Mouse (Mus musculus): ENCODE measurements at regions not wholly inside any gene's neighbourhood (a gene's known extent, or its start where the extent isn't known, plus 50 kb on each side); places are given as distances from the start of the nearest gene placed in this dataset.

DNA sequence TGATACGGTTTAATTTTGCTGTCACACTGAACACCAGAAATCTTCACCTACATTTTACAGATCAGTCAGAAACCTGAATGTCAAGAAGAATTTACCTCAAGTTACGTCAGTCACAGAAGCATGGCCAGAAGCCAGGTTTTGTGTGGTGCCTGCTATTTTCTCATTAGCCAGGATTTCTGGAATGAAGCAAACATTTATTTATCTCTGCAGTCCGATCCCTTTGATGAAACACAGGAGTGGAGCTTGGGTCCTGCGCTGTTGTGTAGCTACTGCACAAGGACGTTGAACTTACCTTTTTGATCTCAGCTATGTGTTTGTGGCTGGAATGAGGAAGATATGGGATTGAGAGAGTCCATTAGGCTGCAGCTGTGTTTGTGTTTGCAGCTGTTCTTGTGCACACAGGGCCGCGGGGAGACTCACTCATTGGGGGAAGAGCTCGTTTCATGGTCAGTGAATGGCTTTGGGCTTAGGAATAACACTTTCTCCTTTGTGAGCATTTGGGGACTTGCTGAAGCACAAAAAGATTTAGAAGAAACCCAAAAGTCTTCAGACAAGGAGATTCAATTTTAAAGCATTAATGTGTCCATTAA lies 318.2 kb downstream of the Gpat3 start:
- 57% methylated on average over 8 of the region's 8 CpGs for WGBS
- DNase-seq, result no peak

DNA sequence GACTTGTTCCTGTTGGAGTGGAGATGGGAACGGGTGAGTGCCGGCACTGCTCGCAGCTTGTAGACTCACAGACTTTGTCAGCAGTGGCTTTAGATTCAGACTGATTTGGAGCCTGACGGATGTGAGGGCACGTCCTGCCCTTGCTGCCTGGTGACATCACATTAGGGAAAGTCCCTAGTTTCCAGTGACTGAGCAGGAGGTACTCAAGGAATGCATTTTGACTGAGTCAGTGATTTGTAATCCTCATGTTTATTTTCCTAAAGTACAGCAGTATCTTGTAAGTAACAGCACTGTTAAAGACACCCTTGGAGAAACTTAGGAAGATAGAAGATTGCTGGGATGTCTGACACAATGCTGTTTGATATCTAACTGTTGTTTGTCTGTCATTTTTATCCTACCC lies 317.6 kb downstream of the Gpat3 start:
- TF ChIP-seq POLR2A (IDR thresholded peaks at IDR 0.05; ENCODE audit: borderline replicate concordance, insufficient read depth, low read length) (no peak), CTCF (IDR thresholded peaks at IDR 0.05; ENCODE audit: borderline replicate concordance, insufficient read depth, low read depth, low read length) (no peak)
- WGBS, result 56% methylated on average over 5 of the region's 5 CpGs
- H3K27me3 ChIP-seq (ENCODE audit: control insufficient read depth, insufficient read depth, low read length), result no peaks in the 10 kb centered on the region
- H3K4me3 ChIP-seq (replicated peaks; ENCODE audit: insufficient read depth, low read depth, low read length), result no peak overlapping the region
- no peak for DNase-seq
- H3K4me1 ChIP-seq (ENCODE audit: control insufficient read depth, insufficient read depth, low read length), result no peaks in the 10 kb centered on the region
- no peak overlapping the region for H3K27ac ChIP-seq (ENCODE audit: insufficient read depth, low read length)

More for the DNA sequence above, 318.2 kb downstream of the Gpat3 start:
- Histone ChIP-seq H3K27ac (ENCODE audit: insufficient read depth, low read length) (no peak overlapping the region), H3K27me3 (ENCODE audit: control insufficient read depth, insufficient read depth, low read length) (no peaks in the 10 kb centered on the region), H3K4me3 (replicated peaks; ENCODE audit: insufficient read depth, low read depth, low read length) (no peak overlapping the region), H3K4me1 (ENCODE audit: control insufficient read depth, insufficient read depth, low read length) (no peaks in the 10 kb centered on the region)
- TF ChIP-seq CTCF (IDR thresholded peaks at IDR 0.05; ENCODE audit: borderline replicate concordance, insufficient read depth, low read depth, low read length), result no peak
- TF ChIP-seq POLR2A (IDR thresholded peaks at IDR 0.05; ENCODE audit: borderline replicate concordance, insufficient read depth, low read length), result no peak

DNA sequence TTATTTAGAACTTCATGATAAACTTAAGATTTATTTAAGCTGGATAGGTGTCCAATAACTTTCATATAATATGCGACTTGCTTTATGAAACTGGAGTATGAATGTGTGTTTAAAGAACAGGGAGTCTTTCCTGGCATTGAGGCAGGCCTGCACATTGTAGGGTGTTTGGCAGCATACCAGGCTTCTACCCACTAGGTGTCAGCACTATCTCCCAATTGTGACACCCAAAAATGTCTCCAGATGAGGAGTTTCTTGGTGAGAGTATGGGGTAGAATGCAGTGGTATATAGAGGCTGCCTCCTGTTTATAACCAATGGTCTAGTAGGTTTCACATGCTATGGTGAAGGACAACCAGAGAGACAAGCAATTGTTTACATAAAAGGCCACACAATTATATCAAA lies 311.9 kb downstream of the Gpat3 start:
- DNase-seq, result no peak
- WGBS, result 58% methylated on average over 1 of the region's 1 CpGs
- no peak overlapping the region for H3K4me3 ChIP-seq (replicated peaks; ENCODE audit: insufficient read depth, low read depth, low read length)
- H3K27ac ChIP-seq (ENCODE audit: insufficient read depth, low read length), result no peak overlapping the region
- no peaks in the 10 kb centered on the region for H3K4me1 ChIP-seq (ENCODE audit: control insufficient read depth, insufficient read depth, low read length)
- TF ChIP-seq CTCF (IDR thresholded peaks at IDR 0.05; ENCODE audit: borderline replicate concordance, insufficient read depth, low read depth, low read length) (no peak), POLR2A (IDR thresholded peaks at IDR 0.05; ENCODE audit: borderline replicate concordance, insufficient read depth, low read length) (no peak)
- no peaks in the 10 kb centered on the region for H3K27me3 ChIP-seq (ENCODE audit: control insufficient read depth, insufficient read depth, low read length)

- 64% methylated on average over 3 of the region's 3 CpGs for WGBS
- TF ChIP-seq POLR2A (IDR thresholded peaks at IDR 0.05; ENCODE audit: borderline replicate concordance, insufficient read depth, low read length) (no peak), CTCF (IDR thresholded peaks at IDR 0.05; ENCODE audit: borderline replicate concordance, insufficient read depth, low read depth, low read length) (no peak)
- no peak overlapping the region for H3K4me3 ChIP-seq (replicated peaks; ENCODE audit: insufficient read depth, low read depth, low read length)
- no peaks in the 10 kb centered on the region for H3K4me1 ChIP-seq (ENCODE audit: control insufficient read depth, insufficient read depth, low read length)
- DNase-seq, result no peak
- no peak overlapping the region for H3K27ac ChIP-seq (ENCODE audit: insufficient read depth, low read length)
- no peaks in the 10 kb centered on the region for H3K27me3 ChIP-seq (ENCODE audit: control insufficient read depth, insufficient read depth, low read length)
These were observed 300.8 kb downstream of the Gpat3 start for GRCm38 (mm10) chr5:101146345-101146744.

- H3K4me1 ChIP-seq (ENCODE audit: control insufficient read depth, insufficient read depth, low read length), result no peaks in the 10 kb centered on the region
- no peaks in the 10 kb centered on the region; the same call in 1 of the 2 replicates for H3K27me3 ChIP-seq (ENCODE audit: control insufficient read depth, insufficient read depth, low read length)
- 39% methylated on average over 5 of the region's 5 CpGs for WGBS
- DNase-seq, result no peak
- H3K4me3 ChIP-seq (replicated peaks; ENCODE audit: insufficient read depth, low read depth, low read length), result no peak overlapping the region
- TF ChIP-seq CTCF (IDR thresholded peaks at IDR 0.05; ENCODE audit: borderline replicate concordance, insufficient read depth, low read depth, low read length) (no peak), POLR2A (IDR thresholded peaks at IDR 0.05; ENCODE audit: borderline replicate concordance, insufficient read depth, low read length) (no peak)
- H3K27ac ChIP-seq (ENCODE audit: insufficient read depth, low read length), result no peak overlapping the region
These were observed 279.5 kb downstream of the Gpat3 start for GRCm38 (mm10) chr5:101124941-101125453.

- no peaks in the 10 kb centered on the region for H3K4me1 ChIP-seq (ENCODE audit: control insufficient read depth, insufficient read depth, low read length)
- H3K4me3 ChIP-seq (replicated peaks; ENCODE audit: insufficient read depth, low read depth, low read length), result no peak overlapping the region
- no peaks in the 10 kb centered on the region; the same call in 1 of the 2 replicates for H3K27me3 ChIP-seq (ENCODE audit: control insufficient read depth, insufficient read depth, low read length)
- WGBS, result 91% methylated on average over 6 of the region's 6 CpGs
- no peak overlapping the region for H3K27ac ChIP-seq (ENCODE audit: insufficient read depth, low read length)
- TF ChIP-seq CTCF (IDR thresholded peaks at IDR 0.05; ENCODE audit: borderline replicate concordance, insufficient read depth, low read depth, low read length) (no peak), POLR2A (IDR thresholded peaks at IDR 0.05; ENCODE audit: borderline replicate concordance, insufficient read depth, low read length) (no peak)
- DNase-seq, result no peak
These were observed 277.4 kb downstream of the Gpat3 start for GRCm38 (mm10) chr5:101122914-101123313.

DNA sequence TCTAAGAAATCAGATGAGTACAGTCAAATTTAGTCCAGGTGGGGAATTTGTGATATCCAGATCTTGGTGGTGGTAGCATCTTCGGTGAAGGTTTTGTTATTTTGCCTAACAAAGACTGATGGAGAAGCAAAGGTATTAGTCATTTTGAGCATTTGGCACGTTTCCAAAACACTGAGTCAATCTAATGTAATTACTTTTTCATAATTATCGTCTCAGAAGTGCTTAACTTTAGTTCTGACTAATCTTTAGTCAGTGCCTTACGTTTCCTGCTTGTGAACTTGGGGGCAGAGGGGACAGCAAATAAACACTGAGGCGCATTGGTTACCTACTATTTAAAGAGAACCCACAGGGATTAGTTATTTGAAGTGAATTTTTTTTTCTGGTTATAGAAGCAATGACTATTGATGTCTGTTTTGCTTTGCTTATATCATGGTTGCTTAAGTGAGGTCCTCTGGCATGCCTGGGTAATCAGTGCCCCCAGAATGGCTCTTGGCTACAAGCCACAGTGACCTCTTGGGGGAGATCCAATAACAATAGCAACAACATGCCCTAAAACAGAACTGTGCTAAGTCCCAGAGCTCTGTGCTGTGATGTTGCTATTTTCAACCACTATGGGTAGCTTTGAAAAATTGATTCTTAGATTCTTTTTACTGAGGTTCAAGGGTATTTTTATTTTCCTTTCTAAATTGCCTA lies 275.1 kb downstream of the Gpat3 start:
- 52% methylated on average over 5 of the region's 5 CpGs for WGBS
- H3K4me3 ChIP-seq (replicated peaks; ENCODE audit: insufficient read depth, low read depth, low read length), result no peak overlapping the region
- no peak for DNase-seq
- H3K4me1 ChIP-seq (ENCODE audit: control insufficient read depth, insufficient read depth, low read length), result no peaks in the 10 kb centered on the region
- no peaks in the 10 kb centered on the region for H3K27me3 ChIP-seq (ENCODE audit: control insufficient read depth, insufficient read depth, low read length)
- no peak overlapping the region for H3K27ac ChIP-seq (ENCODE audit: insufficient read depth, low read length)
- TF ChIP-seq CTCF (IDR thresholded peaks at IDR 0.05; ENCODE audit: borderline replicate concordance, insufficient read depth, low read depth, low read length) (no peak), POLR2A (IDR thresholded peaks at IDR 0.05; ENCODE audit: borderline replicate concordance, insufficient read depth, low read length) (no peak)

Data from cerebellum, adult 2 months (tissue).